Mouse (Mus musculus): ENCODE results near the gene Tstd1. TPM values are rescaled to one million over a fixed set of nuclear protein-coding genes. Genes with fewer than 3 reads are reported as not detected.

Gene Tstd1
- polyA plus RNA-seq, 1 experiment from 2014 or later = 3.1 TPM

GRCm38 (mm10) chr1:171440025-171440725 lies 21.5 kb downstream of the Tstd1 start:
- Histone ChIP-seq H3K27me3 (no peaks in the 10 kb centered on the region), H3K27ac (peak overlapping the region; percentile 79), H3K4me2 (peak overlapping the region; percentile 77), H3K36me3 (no peaks in the 10 kb centered on the region), H3K4me1 (replicated peaks) (peaks cover 35% of the 10 kb centered on the region), H3K9me3 (replicated peaks) (no peaks in the 10 kb centered on the region), H3K9ac (no peak overlapping the region), H3K4me3 (peak overlapping the region; percentile 63)
- 32% methylated on average over 9 of the region's 9 CpGs for WGBS
- ATAC-seq (replicated peaks; ENCODE audit: insufficient number of reproducible peaks, insufficient read depth, low FRiP score, low read depth) = peak; percentile 70

- peaks cover 41% of the 10 kb centered on the region for H3K4me1 ChIP-seq (replicated peaks)
- H3K9ac ChIP-seq = 0 out of 2 replicates have a peak overlapping the region, but pooled peaks have one; percentile 35
- no peaks in the 10 kb centered on the region for H3K36me3 ChIP-seq
- no peaks in the 10 kb centered on the region for H3K9me3 ChIP-seq (replicated peaks)
- 30% methylated on average over 7 of the region's 7 CpGs for WGBS
- peak overlapping the region; percentile 77 for H3K4me2 ChIP-seq
- H3K4me3 ChIP-seq = peak overlapping the region; percentile 13
- no peaks in the 10 kb centered on the region for H3K27me3 ChIP-seq
- peak overlapping the region; percentile 79 for H3K27ac ChIP-seq
- peak; percentile 12; the same call in 1 of the 2 replicates for ATAC-seq (replicated peaks; ENCODE audit: insufficient number of reproducible peaks, insufficient read depth, low FRiP score, low read depth)
These were observed 23.1 kb downstream of the Tstd1 start for GRCm38 (mm10) chr1:171441466-171442412.

- H3K4me3 ChIP-seq = no peak overlapping the region
- no peak for ATAC-seq (replicated peaks; ENCODE audit: insufficient number of reproducible peaks, insufficient read depth, low FRiP score, low read depth)
- H3K36me3 ChIP-seq = no peaks in the 10 kb centered on the region
- no peaks in the 10 kb centered on the region for H3K27me3 ChIP-seq
- H3K27ac ChIP-seq = peak overlapping the region; percentile 79
- 0 out of 2 replicates have a peak overlapping the region, but pooled peaks have one; percentile 35 for H3K9ac ChIP-seq
- no peaks in the 10 kb centered on the region for H3K9me3 ChIP-seq (replicated peaks)
- WGBS = 57% methylated on average over 8 of the region's 8 CpGs
- peaks cover 40% of the 10 kb centered on the region for H3K4me1 ChIP-seq (replicated peaks)
- H3K4me2 ChIP-seq = peak overlapping the region; percentile 77
These were observed 23.7 kb downstream of the Tstd1 start for GRCm38 (mm10) chr1:171442413-171442760.

GRCm38 (mm10) chr1:171445050-171445449 lies 26.4 kb downstream of the Tstd1 start:
- H3K4me2 ChIP-seq = no peak overlapping the region
- H3K27ac ChIP-seq = no peak overlapping the region
- no peaks in the 10 kb centered on the region for H3K36me3 ChIP-seq
- peaks cover 38% of the 10 kb centered on the region for H3K4me1 ChIP-seq (replicated peaks)
- H3K27me3 ChIP-seq = no peaks in the 10 kb centered on the region
- no peak for ATAC-seq (replicated peaks; ENCODE audit: insufficient number of reproducible peaks, insufficient read depth, low FRiP score, low read depth)
- H3K4me3 ChIP-seq = no peak overlapping the region
- WGBS = 82% methylated on average over 5 of the region's 5 CpGs
- H3K9me3 ChIP-seq (replicated peaks) = no peaks in the 10 kb centered on the region
- H3K9ac ChIP-seq = no peak overlapping the region

GRCm38 (mm10) chr1:171446854-171447253 lies 28.2 kb downstream of the Tstd1 start:
- Histone ChIP-seq H3K4me2 (peak overlapping the region; percentile 36), H3K9me3 (replicated peaks) (no peaks in the 10 kb centered on the region), H3K9ac (no peak overlapping the region), H3K36me3 (no peaks in the 10 kb centered on the region), H3K4me3 (no peak overlapping the region), H3K27me3 (no peaks in the 10 kb centered on the region), H3K4me1 (replicated peaks) (peaks cover 23% of the 10 kb centered on the region), H3K27ac (peak overlapping the region; percentile 61)
- ATAC-seq (replicated peaks; ENCODE audit: insufficient number of reproducible peaks, insufficient read depth, low FRiP score, low read depth) = no peak
- WGBS = 31% methylated on average over 7 of the region's 7 CpGs

- no peak for ATAC-seq (replicated peaks; ENCODE audit: insufficient number of reproducible peaks, insufficient read depth, low FRiP score, low read depth)
- no peaks in the 10 kb centered on the region for H3K9me3 ChIP-seq (replicated peaks)
- H3K36me3 ChIP-seq = no peaks in the 10 kb centered on the region
- WGBS = 17% methylated on average over 10 of the region's 10 CpGs
- H3K27me3 ChIP-seq = no peaks in the 10 kb centered on the region
- H3K9ac ChIP-seq = no peak overlapping the region
- H3K27ac ChIP-seq = peak overlapping the region; percentile 61
- no peak overlapping the region for H3K4me3 ChIP-seq
- H3K4me2 ChIP-seq = peak overlapping the region; percentile 36
- peaks cover 19% of the 10 kb centered on the region for H3K4me1 ChIP-seq (replicated peaks)
These were observed 29.0 kb downstream of the Tstd1 start for GRCm38 (mm10) chr1:171447692-171448091.

GRCm38 (mm10) chr1:171450062-171450461 lies 31.4 kb downstream of the Tstd1 start:
- ATAC-seq (replicated peaks; ENCODE audit: insufficient number of reproducible peaks, insufficient read depth, low FRiP score, low read depth) = no peak; the same call in 1 of the 2 replicates
- 66% methylated on average over 11 of the region's 11 CpGs for WGBS
- no peaks in the 10 kb centered on the region for H3K9me3 ChIP-seq (replicated peaks)

GRCm38 (mm10) chr1:171451001-171451400 lies 32.3 kb downstream of the Tstd1 start:
- peaks cover 21% of the 10 kb centered on the region for H3K4me1 ChIP-seq (replicated peaks)
- no peaks in the 10 kb centered on the region for H3K27me3 ChIP-seq
- H3K4me3 ChIP-seq = no peak overlapping the region
- H3K36me3 ChIP-seq = no peaks in the 10 kb centered on the region
- no peak for ATAC-seq (replicated peaks; ENCODE audit: insufficient number of reproducible peaks, insufficient read depth, low FRiP score, low read depth)
- H3K27ac ChIP-seq = no peak overlapping the region
- no peaks in the 10 kb centered on the region for H3K9me3 ChIP-seq (replicated peaks)
- 78% methylated on average over 10 of the region's 10 CpGs for WGBS
- H3K4me2 ChIP-seq = no peak overlapping the region
- no peak overlapping the region for H3K9ac ChIP-seq

More at GRCm38 (mm10) chr1:171450062-171450461, 31.4 kb downstream of the Tstd1 start:
- H3K27ac ChIP-seq = no peak overlapping the region
- H3K36me3 ChIP-seq = no peaks in the 10 kb centered on the region
- peaks cover 21% of the 10 kb centered on the region for H3K4me1 ChIP-seq (replicated peaks)
- no peak overlapping the region for H3K9ac ChIP-seq
- no peaks in the 10 kb centered on the region for H3K27me3 ChIP-seq
- H3K4me3 ChIP-seq = no peak overlapping the region
- H3K4me2 ChIP-seq = no peak overlapping the region

GRCm38 (mm10) chr1:171452522-171452921 lies 33.9 kb downstream of the Tstd1 start:
- no peak overlapping the region for H3K4me3 ChIP-seq
- no peaks in the 10 kb centered on the region for H3K9me3 ChIP-seq (replicated peaks)
- no peaks in the 10 kb centered on the region for H3K27me3 ChIP-seq
- no peak for ATAC-seq (replicated peaks; ENCODE audit: insufficient number of reproducible peaks, insufficient read depth, low FRiP score, low read depth)
- H3K4me2 ChIP-seq = no peak overlapping the region
- WGBS = 65% methylated on average over 5 of the region's 5 CpGs
- no peak overlapping the region for H3K27ac ChIP-seq
- H3K9ac ChIP-seq = no peak overlapping the region
- H3K4me1 ChIP-seq (replicated peaks) = peaks cover 13% of the 10 kb centered on the region
- no peaks in the 10 kb centered on the region for H3K36me3 ChIP-seq

GRCm38 (mm10) chr1:171452923-171453322 lies 34.3 kb downstream of the Tstd1 start:
- no peak overlapping the region for H3K4me3 ChIP-seq
- H3K27me3 ChIP-seq = no peaks in the 10 kb centered on the region
- H3K4me1 ChIP-seq (replicated peaks) = peaks cover 9% of the 10 kb centered on the region
- no peak overlapping the region for H3K27ac ChIP-seq
- WGBS = 82% methylated on average over 5 of the region's 5 CpGs
- no peak overlapping the region for H3K4me2 ChIP-seq
- no peak overlapping the region for H3K9ac ChIP-seq
- H3K9me3 ChIP-seq (replicated peaks) = no peaks in the 10 kb centered on the region
- H3K36me3 ChIP-seq = no peaks in the 10 kb centered on the region
- no peak for ATAC-seq (replicated peaks; ENCODE audit: insufficient number of reproducible peaks, insufficient read depth, low FRiP score, low read depth)

- H3K9ac ChIP-seq = no peak overlapping the region
- no peak for ATAC-seq (replicated peaks; ENCODE audit: insufficient number of reproducible peaks, insufficient read depth, low FRiP score, low read depth)
- H3K9me3 ChIP-seq (replicated peaks) = no peaks in the 10 kb centered on the region
- peaks cover 10% of the 10 kb centered on the region for H3K4me1 ChIP-seq (replicated peaks)
- no peaks in the 10 kb centered on the region for H3K36me3 ChIP-seq
- 80% methylated on average over 6 of the region's 6 CpGs for WGBS
- no peaks in the 10 kb centered on the region for H3K27me3 ChIP-seq
- H3K4me2 ChIP-seq = no peak overlapping the region
- H3K27ac ChIP-seq = no peak overlapping the region
- H3K4me3 ChIP-seq = no peak overlapping the region
These were observed 36.3 kb downstream of the Tstd1 start for GRCm38 (mm10) chr1:171454926-171455325.
